Mouse (Mus musculus) forebrain, postnatal 0 days (tissue): ENCODE measurements around the gene Fubp3. TPM values are rescaled to one million over a fixed set of nuclear protein-coding genes. Genes with fewer than 3 reads are reported as not detected.

ENCODE experiments used
- ATAC-seq: fragments of 200-750 bp; cut with Nextera tagmentation; 2 replicates; pipeline ENCODE4 v1.8.0; 2017; ENCODE audit warnings: mild to moderate bottlenecking, moderate library complexity
- DNase-seq: peaks from one replicate; pipeline ENCODE4 v3.0.0-alpha.2; 2015
- H3K27ac ChIP-seq: fragments of 300-500 bp; sonication (generic); 2 replicates; pipeline ENCODE4 v1.5.1; 2014; ENCODE audit warnings: low read depth, mild to moderate bottlenecking, antibody characterized with exemption, low read length, moderate library complexity, mixed read lengths
- H3K27me3 ChIP-seq: fragments of 300-500 bp; sonication (generic); 2 replicates; pipeline ENCODE4 v1.6.1; 2014; ENCODE audit warnings: mild to moderate bottlenecking, low read length, mixed read lengths; ENCODE audit not compliant: insufficient read depth
- H3K36me3 ChIP-seq: fragments of 300-500 bp; sonication (generic); 2 replicates; pipeline ENCODE4 v1.6.1; 2014; ENCODE audit warnings: mild to moderate bottlenecking, moderate library complexity; ENCODE audit not compliant: insufficient read depth
- H3K4me1 ChIP-seq: fragments of 300-500 bp; sonication (generic); 2 replicates; pipeline ENCODE4 v1.6.1; 2014; ENCODE audit warnings: antibody characterized with exemption; ENCODE audit not compliant: insufficient read depth
- H3K4me2 ChIP-seq: fragments of 300-500 bp; sonication (generic); 2 replicates; pipeline ENCODE4 v1.6.1; 2014; ENCODE audit warnings: low read depth, mild to moderate bottlenecking, moderate library complexity
- H3K4me3 ChIP-seq: fragments of 300-500 bp; sonication (generic); 2 replicates; pipeline ENCODE4 v1.5.1; 2014; ENCODE audit warnings: low read depth, low read length, mixed read lengths
- H3K9ac ChIP-seq: fragments of 300-500 bp; sonication (generic); 2 replicates; pipeline ENCODE4 v1.6.1; 2014; ENCODE audit warnings: mild to moderate bottlenecking
- H3K9me3 ChIP-seq: fragments of 300-500 bp; sonication (generic); 2 replicates; pipeline ENCODE4 v1.6.1; 2016; ENCODE audit warnings: low read length
- CTCF ChIP-seq: sonication (generic); IDR thresholded peaks from 2 replicates; pipeline ENCODE4 v1.5.1; 2016; ENCODE audit warnings: antibody characterized with exemption, control low read depth, low read depth
- WGBS: fragments of 180-500 bp; shearing (Covaris S2); extraction: QIAGEN DNeasy Blood & Tissue Kit; methylation state at CpG from one replicate; pipeline ENCODE4 v1.1.7; 2014; 5-methylcytosine and 5-hydroxymethylcytosine counted together
- polyA plus RNA-seq: library from polyadenylated mRNA; unstranded; fragments of >200 nt; fragmentation: Nextera tagmentation; extraction: Ambion mirVana; gene quantifications from 2 replicates; pipeline ENCODE4 v1.2.1, GENCODE M21; 2015
- total RNA-seq: library from RNA; depleted of rRNA; stranded (reverse); fragments of >200 nt; gene quantifications from 2 replicates; pipeline ENCODE4 v1.2.3, GENCODE M21; 2014; rRNA removed

Fubp3 gene
- 29.9 and 31.5 TPM in 2 replicates for total RNA-seq
- 26.6 and 38.7 TPM in 2 replicates for polyA plus RNA-seq

GRCm38 (mm10) chr2:31572051-31572914 lies at the start of gene Fubp3:
Gene Fubp3 (plus strand): TSS chr2:31572651.
- Histone ChIP-seq H3K27ac (peak within 1 kb of the TSS; percentile 87), H3K4me3 (peak within 1 kb of the TSS; percentile 93), H3K4me1 (peaks cover 11% of the 10 kb centered on the region), H3K9ac (peak within 1 kb of the TSS; percentile 94), H3K9me3 (no peaks in the 10 kb centered on the region), H3K36me3 (no peaks in the 10 kb centered on the region), H3K4me2 (peak within 1 kb of the TSS; percentile 91), H3K27me3 (no peaks in the 10 kb centered on the region)
- TF ChIP-seq CTCF, result no peak
- 4% methylated on average over 51 of the region's 51 CpGs for WGBS
- ATAC-seq, result peak; percentile 99
- DNase-seq, result peak; percentile 91

- H3K4me2 ChIP-seq, result no peak overlapping the region
- H3K4me1 ChIP-seq, result no peaks in the 10 kb centered on the region
- H3K27me3 ChIP-seq, result no peaks in the 10 kb centered on the region
- WGBS, result 78% methylated on average over 5 of the region's 5 CpGs
- H3K9ac ChIP-seq, result no peak overlapping the region
- ATAC-seq (no peak), DNase-seq (no peak)
- H3K36me3 ChIP-seq, result no peaks in the 10 kb centered on the region
- no peak overlapping the region for H3K27ac ChIP-seq
- TF ChIP-seq CTCF, result no peak
- H3K9me3 ChIP-seq, result no peaks in the 10 kb centered on the region
- no peak overlapping the region for H3K4me3 ChIP-seq
These were observed 47.8 kb upstream of the Fubp3 start for GRCm38 (mm10) chr2:31524641-31525040.

GRCm38 (mm10) chr2:31525778-31526177 lies 46.7 kb upstream of the Fubp3 start:
- no peaks in the 10 kb centered on the region for H3K4me1 ChIP-seq
- H3K27ac ChIP-seq, result no peak overlapping the region
- no peak overlapping the region for H3K4me2 ChIP-seq
- H3K9me3 ChIP-seq, result no peaks in the 10 kb centered on the region
- ATAC-seq (no peak), DNase-seq (no peak)
- 18% methylated on average over 10 of the region's 10 CpGs for WGBS
- TF ChIP-seq CTCF, result no peak
- H3K9ac ChIP-seq, result no peak overlapping the region
- no peaks in the 10 kb centered on the region for H3K36me3 ChIP-seq
- H3K27me3 ChIP-seq, result no peaks in the 10 kb centered on the region
- H3K4me3 ChIP-seq, result no peak overlapping the region

- H3K27ac ChIP-seq, result no peak overlapping the region
- no peak overlapping the region for H3K9ac ChIP-seq
- no peak for TF ChIP-seq CTCF
- no peaks in the 10 kb centered on the region for H3K4me1 ChIP-seq
- no peaks in the 10 kb centered on the region for H3K36me3 ChIP-seq
- H3K27me3 ChIP-seq, result no peaks in the 10 kb centered on the region
- 82% methylated on average over 5 of the region's 5 CpGs for WGBS
- DNase-seq, result no peak
- H3K9me3 ChIP-seq, result no peaks in the 10 kb centered on the region
- H3K4me2 ChIP-seq, result no peak overlapping the region
- no peak for ATAC-seq
- no peak overlapping the region for H3K4me3 ChIP-seq
These were observed 42.2 kb upstream of the Fubp3 start for GRCm38 (mm10) chr2:31530201-31530600.

GRCm38 (mm10) chr2:31537054-31537453 lies 35.4 kb upstream of the Fubp3 start:
- Histone ChIP-seq H3K9me3 (no peaks in the 10 kb centered on the region), H3K9ac (no peak overlapping the region), H3K4me3 (no peak overlapping the region), H3K27me3 (no peaks in the 10 kb centered on the region), H3K4me2 (no peak overlapping the region), H3K27ac (no peak overlapping the region), H3K36me3 (no peaks in the 10 kb centered on the region), H3K4me1 (no peaks in the 10 kb centered on the region)
- 28% methylated on average over 5 of the region's 5 CpGs for WGBS
- peak; percentile 24 for DNase-seq
- peak; percentile 69 for ATAC-seq
- no peak for TF ChIP-seq CTCF

GRCm38 (mm10) chr2:31538745-31539144 lies 33.7 kb upstream of the Fubp3 start:
- Histone ChIP-seq H3K4me3 (no peak overlapping the region), H3K9me3 (no peaks in the 10 kb centered on the region), H3K36me3 (no peaks in the 10 kb centered on the region), H3K4me1 (no peaks in the 10 kb centered on the region), H3K27ac (no peak overlapping the region), H3K4me2 (no peak overlapping the region), H3K9ac (no peak overlapping the region), H3K27me3 (no peaks in the 10 kb centered on the region)
- no peak for TF ChIP-seq CTCF
- DNase-seq (no peak), ATAC-seq (no peak)
- 73% methylated on average over 5 of the region's 5 CpGs for WGBS

- no peaks in the 10 kb centered on the region for H3K9me3 ChIP-seq
- no peak for TF ChIP-seq CTCF
- no peak overlapping the region for H3K27ac ChIP-seq
- no peak overlapping the region for H3K9ac ChIP-seq
- no peak overlapping the region for H3K4me2 ChIP-seq
- no peaks in the 10 kb centered on the region for H3K27me3 ChIP-seq
- WGBS, result 87% methylated on average over 5 of the region's 5 CpGs
- no peaks in the 10 kb centered on the region for H3K4me1 ChIP-seq
- DNase-seq, result no peak
- H3K36me3 ChIP-seq, result no peaks in the 10 kb centered on the region
- no peak for ATAC-seq
- no peak overlapping the region for H3K4me3 ChIP-seq
These were observed 30.9 kb upstream of the Fubp3 start for GRCm38 (mm10) chr2:31541581-31541980.
